Mouse (Mus musculus): ENCODE results near the gene Nid1.
"Not testable (repeated sequence)": the region's sequence is repeated elsewhere in the genome, so short reads cannot be mapped to it uniquely, and the experiment has no call there.

Gene Nid1

GRCm38 (mm10) chr13:13454249-13454648 is 16.9 kb downstream of the Nid1 start:
- DNase-seq: not testable (repeated sequence)

GRCm38 (mm10) chr13:13455632-13456492 is 18.5 kb downstream of the Nid1 start:
- DNase-seq: not testable (repeated sequence)

- DNase-seq: no peak
Measured at GRCm38 (mm10) chr13:13458138-13458737, 20.9 kb downstream of the Nid1 start.

GRCm38 (mm10) chr13:13460521-13461138 is 23.3 kb downstream of the Nid1 start:
- no peak for DNase-seq

- DNase-seq: no peak
Measured at GRCm38 (mm10) chr13:13461446-13462192, 24.3 kb downstream of the Nid1 start.

GRCm38 (mm10) chr13:13463949-13464348 is 26.6 kb downstream of the Nid1 start:
- DNase-seq: no peak

GRCm38 (mm10) chr13:13467249-13467648 is 29.9 kb downstream of the Nid1 start:
- not testable (repeated sequence) for DNase-seq

- DNase-seq: no peak
Measured at GRCm38 (mm10) chr13:13468513-13468912, 31.2 kb downstream of the Nid1 start.

- DNase-seq: no peak
Measured at GRCm38 (mm10) chr13:13471334-13471757, 34.0 kb downstream of the Nid1 start.

- DNase-seq: not testable (repeated sequence)
Measured at GRCm38 (mm10) chr13:13474464-13474863, 37.1 kb downstream of the Nid1 start.

- DNase-seq: peak; percentile 87
Measured at GRCm38 (mm10) chr13:13474991-13475390, 37.6 kb downstream of the Nid1 start.

- DNase-seq: peak; percentile 83
Measured at GRCm38 (mm10) chr13:13476568-13476967, 39.2 kb downstream of the Nid1 start.

GRCm38 (mm10) chr13:13477046-13477445 is 39.7 kb downstream of the Nid1 start:
- peak; percentile 86 for DNase-seq

GRCm38 (mm10) chr13:13479986-13480385 is 42.6 kb downstream of the Nid1 start:
- peak; percentile 46 for DNase-seq

GRCm38 (mm10) chr13:13481033-13481432 is 43.7 kb downstream of the Nid1 start:
- peak; percentile 98 for DNase-seq

GRCm38 (mm10) chr13:13481875-13482674 is 44.7 kb downstream of the Nid1 start:
- DNase-seq: peak; percentile 87

GRCm38 (mm10) chr13:13484351-13484751 is 47.0 kb downstream of the Nid1 start:
- no peak for DNase-seq

GRCm38 (mm10) chr13:13484883-13485282 is 47.5 kb downstream of the Nid1 start:
- peak; percentile 80 for DNase-seq

- peak; percentile 98 for DNase-seq
Measured at GRCm38 (mm10) chr13:13485682-13486081, 48.3 kb downstream of the Nid1 start.

- DNase-seq: peak; percentile 98
Measured at GRCm38 (mm10) chr13:13487851-13488250, 50.5 kb downstream of the Nid1 start.

GRCm38 (mm10) chr13:13489861-13490260 is 52.5 kb downstream of the Nid1 start:
- DNase-seq: no peak

GRCm38 (mm10) chr13:13492151-13492550 is 54.8 kb downstream of the Nid1 start:
- DNase-seq: peak; percentile 96

Measured in heart, adult 11 months (tissue).